ENCODE assay signal across 8 mouse cellular contexts in the genomic region with DNA sequence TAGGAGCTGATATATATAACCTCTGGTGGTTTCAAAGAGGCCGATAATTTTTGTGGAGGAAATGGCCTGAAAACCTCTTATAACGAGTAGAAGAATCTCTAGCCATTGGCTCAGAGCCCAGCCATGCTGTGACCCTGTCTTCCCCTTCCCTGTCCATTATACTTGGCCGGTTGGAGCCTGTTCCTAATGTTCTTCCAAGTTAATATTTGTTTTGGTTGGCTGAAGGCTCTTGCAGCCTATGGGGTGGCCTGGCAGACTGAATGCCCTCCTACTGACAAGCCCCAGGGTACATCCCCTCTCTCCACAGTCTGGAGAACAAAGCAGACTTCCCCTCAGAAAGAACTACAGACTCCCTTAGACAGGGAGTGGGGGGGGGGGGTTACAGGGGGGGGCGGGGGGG.
DNase-seq lines count a peak whose midpoint lies in the region; ATAC-seq and TF ChIP-seq lines count a peak whose summit lies in the region.

No protein-coding gene starts in this region.

- H3K9me3 ChIP-seq in midbrain, embryonic 13.5 days: no peaks in the 10 kb centered on the region
- no peaks in the 10 kb centered on the region for H3K9me3 ChIP-seq in midbrain, embryonic 11.5 days (ENCODE audit: control insufficient read depth, low read length)
- H3K9me3 ChIP-seq in hindbrain, embryonic 11.5 days (ENCODE audit: control insufficient read depth, low read length): no peaks in the 10 kb centered on the region
- H3K9me3 ChIP-seq in limb, embryonic 15.5 days: no peaks in the 10 kb centered on the region
- no peaks in the 10 kb centered on the region for H3K9me3 ChIP-seq in stomach, postnatal 0 days (ENCODE audit: control insufficient read depth, low read length)

- no peak overlapping the region for H3K27ac ChIP-seq in midbrain, embryonic 13.5 days
- H3K27ac ChIP-seq in midbrain, embryonic 11.5 days (ENCODE audit: low read depth, low read length): no peak overlapping the region
- H3K27ac ChIP-seq in hindbrain, embryonic 11.5 days (ENCODE audit: low read depth, low read length): no peak overlapping the region
- H3K27ac ChIP-seq in limb, embryonic 15.5 days: no peak overlapping the region
- no peak overlapping the region for H3K27ac ChIP-seq in stomach, postnatal 0 days (replicated peaks)

- 31% methylated on average over 4 of the region's 4 CpGs for WGBS in midbrain, embryonic 13.5 days
- WGBS in midbrain, embryonic 11.5 days: 34% methylated on average over 4 of the region's 4 CpGs
- WGBS in hindbrain, embryonic 11.5 days: 36% methylated on average over 3 of the region's 4 CpGs
- 24% methylated on average over 4 of the region's 4 CpGs for WGBS in limb, embryonic 15.5 days
- WGBS in stomach, postnatal 0 days: 22% methylated on average over 4 of the region's 4 CpGs

- no peak overlapping the region for H3K4me3 ChIP-seq in midbrain, embryonic 13.5 days (replicated peaks)
- H3K4me3 ChIP-seq in midbrain, embryonic 11.5 days (ENCODE audit: low read depth, low read length): no peak overlapping the region
- H3K4me3 ChIP-seq in hindbrain, embryonic 11.5 days (ENCODE audit: low read depth, low read length): no peak overlapping the region
- no peak overlapping the region for H3K4me3 ChIP-seq in limb, embryonic 15.5 days
- H3K4me3 ChIP-seq in stomach, postnatal 0 days (ENCODE audit: low read depth, low read length): no peak overlapping the region

- no peak for DNase-seq in midbrain, embryonic 11.5 days (ENCODE audit: low spot score, missing footprints)
- DNase-seq in embryo, embryonic 11 days: peak; percentile 45
- no peak for DNase-seq in hindbrain, embryonic 11.5 days (ENCODE audit: low spot score)
- DNase-seq in stomach, postnatal 0 days (ENCODE audit: low spot score): no peak
- DNase-seq in natural killer cell, adult 2 months (ENCODE audit: low spot score in 2 of 2): no peak

- no peaks in the 10 kb centered on the region for H3K36me3 ChIP-seq in midbrain, embryonic 13.5 days
- no peaks in the 10 kb centered on the region for H3K36me3 ChIP-seq in midbrain, embryonic 11.5 days (ENCODE audit: control insufficient read depth, insufficient read depth, low read length)
- H3K36me3 ChIP-seq in hindbrain, embryonic 11.5 days (ENCODE audit: control insufficient read depth, insufficient read depth, low read length): no peaks in the 10 kb centered on the region
- H3K36me3 ChIP-seq in limb, embryonic 15.5 days: no peaks in the 10 kb centered on the region
- H3K36me3 ChIP-seq in stomach, postnatal 0 days (ENCODE audit: control insufficient read depth, insufficient read depth, low read length): no peaks in the 10 kb centered on the region

- peaks cover 12% of the 10 kb centered on the region for H3K27me3 ChIP-seq in midbrain, embryonic 13.5 days
- no peaks in the 10 kb centered on the region; the same call in 1 of the 2 replicates for H3K27me3 ChIP-seq in midbrain, embryonic 11.5 days (ENCODE audit: control insufficient read depth, insufficient read depth, low read length)
- H3K27me3 ChIP-seq in hindbrain, embryonic 11.5 days (ENCODE audit: control insufficient read depth, insufficient read depth, low read length): no peaks in the 10 kb centered on the region; the same call in 1 of the 2 replicates
- no peaks in the 10 kb centered on the region for H3K27me3 ChIP-seq in limb, embryonic 15.5 days
- H3K27me3 ChIP-seq in stomach, postnatal 0 days (ENCODE audit: control insufficient read depth, insufficient read depth, low read length): no peaks in the 10 kb centered on the region

- no peak overlapping the region for H3K9ac ChIP-seq in midbrain, embryonic 13.5 days (replicated peaks)
- H3K9ac ChIP-seq in midbrain, embryonic 11.5 days (ENCODE audit: low read length): no peak overlapping the region
- no peak overlapping the region for H3K9ac ChIP-seq in hindbrain, embryonic 11.5 days (ENCODE audit: low read depth, low read length)
- no peak overlapping the region for H3K9ac ChIP-seq in limb, embryonic 15.5 days
- H3K9ac ChIP-seq in stomach, postnatal 0 days (ENCODE audit: low read length): no peak overlapping the region

- no peaks in the 10 kb centered on the region for H3K4me1 ChIP-seq in midbrain, embryonic 13.5 days (replicated peaks)
- peaks cover 7% of the 10 kb centered on the region; the same call in 1 of the 2 replicates for H3K4me1 ChIP-seq in midbrain, embryonic 11.5 days (ENCODE audit: control insufficient read depth, insufficient read depth, low read length)
- 0 out of 2 replicates have a peak, but pooled peaks cover 2% of the 10 kb centered on the region for H3K4me1 ChIP-seq in hindbrain, embryonic 11.5 days (replicated peaks; ENCODE audit: control insufficient read depth, insufficient read depth, low read length)
- peaks cover 3% of the 10 kb centered on the region; the same call in 1 of the 2 replicates for H3K4me1 ChIP-seq in limb, embryonic 15.5 days
- H3K4me1 ChIP-seq in stomach, postnatal 0 days (replicated peaks; ENCODE audit: control insufficient read depth, insufficient read depth): no peaks in the 10 kb centered on the region

- no peak for TF ChIP-seq CTCF in stomach, postnatal 0 days (IDR thresholded peaks at IDR 0.05; ENCODE audit: low read depth)

- no peak for TF ChIP-seq EP300 in stomach, postnatal 0 days (optimal IDR thresholded peaks at IDR 0.05)

- no peak overlapping the region for H3K4me2 ChIP-seq in midbrain, embryonic 13.5 days (replicated peaks)
- no peak overlapping the region for H3K4me2 ChIP-seq in midbrain, embryonic 11.5 days
- H3K4me2 ChIP-seq in hindbrain, embryonic 11.5 days (replicated peaks; ENCODE audit: low read depth, low read length): no peak overlapping the region
- no peak overlapping the region for H3K4me2 ChIP-seq in limb, embryonic 15.5 days
- H3K4me2 ChIP-seq in stomach, postnatal 0 days (replicated peaks; ENCODE audit: low read depth): no peak overlapping the region

- ATAC-seq in midbrain, embryonic 13.5 days: peak; percentile 62
- ATAC-seq in midbrain, embryonic 11.5 days (ENCODE audit: low FRiP score): no peak
- ATAC-seq in hindbrain, embryonic 11.5 days (ENCODE audit: low FRiP score): peak; percentile 48; the same call in 1 of the 2 replicates
- ATAC-seq in limb, embryonic 15.5 days (ENCODE audit: insufficient number of reproducible peaks, low FRiP score, low TSS enrichment, low read depth): peak; percentile 68; the same call in 1 of the 2 replicates
- peak; percentile 86 for ATAC-seq in stomach, postnatal 0 days (ENCODE audit: low FRiP score, low TSS enrichment)
- ATAC-seq in inflammation-experienced regulatory T-cells, adult 6 months: no peak

Comparison
In these comparisons a context has a peak if more than half of its experiments do, and no peak if none do; other contexts are left out.
1. ATAC-seq: peak in midbrain, embryonic 13.5 days (single experiment), hindbrain, embryonic 11.5 days (single experiment), limb, embryonic 15.5 days (single experiment) and stomach, postnatal 0 days (single experiment); none in midbrain, embryonic 11.5 days (single experiment) and inflammation-experienced regulatory T-cells, adult 6 months (single experiment).